ENCODE assay signal across 11 mouse cellular contexts in the genomic region with DNA sequence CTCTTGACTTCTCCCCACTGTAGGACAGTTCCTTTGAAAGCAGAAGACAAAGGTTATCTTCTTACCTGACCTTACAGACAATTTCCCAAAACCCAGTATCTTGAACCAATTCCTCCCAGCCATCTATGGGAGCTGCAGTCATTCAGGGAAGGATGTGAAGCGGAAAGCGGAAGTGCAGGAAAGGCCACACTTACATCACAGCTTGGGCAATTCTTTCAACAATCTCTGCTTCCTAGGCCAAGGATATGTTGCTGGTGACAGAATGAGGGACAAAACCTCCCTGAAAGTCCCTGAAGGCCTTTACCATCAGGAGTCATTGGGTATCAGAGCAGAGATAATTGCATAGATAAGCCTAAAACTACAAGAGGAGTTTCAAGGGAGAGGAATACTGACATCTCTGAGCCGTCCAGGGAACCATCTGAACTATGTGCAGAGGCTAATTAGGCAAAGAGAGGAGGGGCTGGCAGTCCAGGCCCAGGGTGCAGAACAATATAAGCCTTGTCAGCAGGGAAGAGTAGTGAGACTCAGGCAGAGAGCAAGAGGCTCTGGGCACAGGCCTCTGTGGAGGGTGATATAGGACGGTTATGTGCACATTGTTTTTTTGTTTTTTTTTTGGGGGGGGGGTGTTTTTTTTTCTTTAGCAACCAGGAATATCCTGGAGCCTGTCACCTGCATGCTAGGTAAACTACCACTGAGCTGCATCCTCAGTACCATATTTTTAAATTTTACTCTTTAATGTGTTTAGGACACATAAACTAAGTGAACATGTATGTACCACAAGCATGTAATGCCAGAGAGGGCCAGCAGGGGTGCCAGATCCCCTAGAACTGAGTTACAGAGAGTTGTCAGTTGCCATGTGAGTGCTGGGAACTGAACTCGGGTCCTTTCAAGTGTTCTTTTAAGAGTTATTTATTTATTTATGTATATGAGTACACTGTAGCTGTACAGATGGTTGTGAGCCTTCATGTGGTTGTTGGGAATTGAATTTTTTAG. TPM values are rescaled to one million over a fixed set of nuclear protein-coding genes. Genes with fewer than 3 reads are reported as not detected.
A peak's percentile ranks its signal among the peaks of the same experiment; 100 is the strongest.
DNase-seq lines count a peak whose midpoint lies in the region; ATAC-seq and TF ChIP-seq lines count a peak whose summit lies in the region.
"Had no signal": no experiment of that assay in that cellular context is flagged by ENCODE, and none has a peak within 500 bp of the region (broad histone marks: within the 10 kb centered on the region; RNA-seq: fewer than 3 reads in every experiment).

No protein-coding gene starts in this region.

- intact Hi-C loops in gastrocnemius, adult 2 months (cut with DNase I) = loop anchor here (10.0 kb wide), 1 partner anchor 132 kb away; a partner anchor contains a TSS
- intact Hi-C loops in gastrocnemius, postnatal 36 days (cut with DNase I) = loop anchor here (1.0 kb wide), 1 partner anchor 10 kb away; no protein-coding TSS in a partner anchor

- H3K36me3 ChIP-seq in midbrain, postnatal 0 days (ENCODE audit: insufficient read depth, low read length) = 0 out of 2 replicates have a peak, but pooled peaks cover 2% of the 10 kb centered on the region
- peaks cover 38% of the 10 kb centered on the region for H3K36me3 ChIP-seq in midbrain, embryonic 10.5 days

- TF ChIP-seq CTCF in gastrocnemius, adult 2 months (IDR thresholded peaks at IDR 0.05) = peak; percentile 32; the same call in 1 of the 2 replicates
- TF ChIP-seq CTCF in midbrain, postnatal 0 days (IDR thresholded peaks at IDR 0.05) = peak; percentile 30

- no peak for DNase-seq in gastrocnemius, adult 2 months
- no peak for DNase-seq in gastrocnemius, postnatal 36 days
- DNase-seq in midbrain, postnatal 0 days (ENCODE audit: low spot score) = no peak
- DNase-seq in midbrain, embryonic 10.5 days (ENCODE audit: low spot score) = no peak
- DNase-seq in R1 (ENCODE audit: low read depth, low spot score) = peak; percentile 72
- DNase-seq in naive thymus-derived CD4-positive, alpha-beta T cell, adult 2 months (ENCODE audit: low read depth) = peak; percentile 41
- DNase-seq in heart, adult 18-20 months = no peak
- DNase-seq in embryo, embryonic 10 days (ENCODE audit: low spot score) = no peak
- DNase-seq: gastrocnemius, postnatal 25 days; thymus, adult 18-20 months had no signal

- no peaks in the 10 kb centered on the region for H3K9me3 ChIP-seq in midbrain, postnatal 0 days (ENCODE audit: low read length)
- peaks cover 5% of the 10 kb centered on the region; the same call in 1 of the 2 replicates for H3K9me3 ChIP-seq in midbrain, embryonic 10.5 days (replicated peaks)
- H3K9me3 ChIP-seq: lung, embryonic 15.5 days had no signal

- WGBS in midbrain, postnatal 0 days = 81% methylated on average over 5 of the region's 5 CpGs
- 83% methylated on average over 5 of the region's 5 CpGs for WGBS in midbrain, embryonic 10.5 days

- H3K9ac ChIP-seq in midbrain, postnatal 0 days (replicated peaks; ENCODE audit: low read length, poor library complexity, severe bottlenecking) = no peak overlapping the region
- H3K9ac ChIP-seq: lung, embryonic 15.5 days had no signal

- H3K4me2 ChIP-seq in midbrain, postnatal 0 days (ENCODE audit: low read depth, low read length, poor library complexity, severe bottlenecking) = no peak overlapping the region
- H3K4me2 ChIP-seq: lung, embryonic 15.5 days had no signal

- H3K4me3 ChIP-seq in gastrocnemius, adult 2 months = no peak overlapping the region
- H3K4me3 ChIP-seq in midbrain, postnatal 0 days (ENCODE audit: low read depth, low read length) = no peak overlapping the region
- no peak overlapping the region for H3K4me3 ChIP-seq in midbrain, embryonic 10.5 days
- H3K4me3 ChIP-seq: lung, embryonic 15.5 days had no signal

- H3K27me3 ChIP-seq in midbrain, postnatal 0 days (ENCODE audit: insufficient read depth, low read length) = no peaks in the 10 kb centered on the region
- no peaks in the 10 kb centered on the region for H3K27me3 ChIP-seq in midbrain, embryonic 10.5 days (ENCODE audit: low read depth, poor library complexity, severe bottlenecking)
- H3K27me3 ChIP-seq: lung, embryonic 15.5 days had no signal

- no peaks in the 10 kb centered on the region for H3K4me1 ChIP-seq in midbrain, postnatal 0 days (ENCODE audit: insufficient read depth, low read length)
- no peaks in the 10 kb centered on the region for H3K4me1 ChIP-seq in midbrain, embryonic 10.5 days
- H3K4me1 ChIP-seq: lung, embryonic 15.5 days had no signal

- no peak overlapping the region for H3K27ac ChIP-seq in gastrocnemius, adult 2 months
- no peak overlapping the region for H3K27ac ChIP-seq in midbrain, postnatal 0 days (ENCODE audit: low read depth, low read length)
- H3K27ac ChIP-seq in midbrain, embryonic 10.5 days (replicated peaks) = no peak overlapping the region
- H3K27ac ChIP-seq: lung, embryonic 15.5 days had no signal

- ATAC-seq in midbrain, postnatal 0 days (ENCODE audit: low FRiP score) = no peak

RNA-seq across cellular contexts. Expression of a gene that starts 26.1 kb away (rescaled TPM):
- total RNA-seq in gastrocnemius, adult 2 months (2021) = 10 to 100 TPM; 10.0 to 11.5 TPM
- total RNA-seq in gastrocnemius, postnatal 36 days (2021) = 10 to 100 TPM in 1 of 2 experiments, 1 to 10 TPM in 1; 9.8 to 11.9 TPM
- total RNA-seq in midbrain, postnatal 0 days (2014; rRNA removed) = 250 and 290 TPM in 2 replicates
- 134 and 149 TPM in 2 replicates for polyA plus RNA-seq in midbrain, postnatal 0 days (2015; fragmentation: Nextera tagmentation; extraction: Ambion mirVana)
- 50.7 and 68.9 TPM in 2 replicates for polyA plus RNA-seq in midbrain, embryonic 10.5 days (2016; fragmentation: Nextera tagmentation; extraction: Ambion mirVana)
- 10 to 100 TPM; 15.1 to 17.0 TPM for total RNA-seq in heart, adult 18-20 months (2021)

RNA-seq across cellular contexts. Expression of a gene that starts 52.7 kb away (rescaled TPM):
- total RNA-seq in gastrocnemius, adult 2 months (2021) = 10 to 100 TPM; 17.7 to 21.7 TPM
- 10 to 100 TPM; 21.2 to 25.0 TPM for total RNA-seq in gastrocnemius, postnatal 36 days (2021)
- 42.5 and 43.4 TPM in 2 replicates for total RNA-seq in midbrain, postnatal 0 days (2014; rRNA removed)
- polyA plus RNA-seq in midbrain, postnatal 0 days (2015; fragmentation: Nextera tagmentation; extraction: Ambion mirVana) = 34.7 and 37.5 TPM in 2 replicates
- 7.4 and 13.0 TPM in 2 replicates for polyA plus RNA-seq in midbrain, embryonic 10.5 days (2016; fragmentation: Nextera tagmentation; extraction: Ambion mirVana)
- 10 to 100 TPM; 45.2 to 51.2 TPM for total RNA-seq in heart, adult 18-20 months (2021)

Comparison
In these comparisons a context has a peak if more than half of its experiments do, and no peak if none do; other contexts are left out.
1. DNase-seq: peak in R1 (single experiment) and naive thymus-derived CD4-positive, alpha-beta T cell, adult 2 months (single experiment); none in gastrocnemius, adult 2 months (single experiment), gastrocnemius, postnatal 36 days (0 of 2), midbrain, postnatal 0 days (single experiment), midbrain, embryonic 10.5 days (single experiment), heart, adult 18-20 months (0 of 2) and embryo, embryonic 10 days (single experiment).
2. RNA of a gene that starts 26.1 kb away (total RNA-seq): 250 to 290 TPM in midbrain, postnatal 0 days; 15.1 to 17.0 TPM in heart, adult 18-20 months, 9.8 to 11.9 TPM in gastrocnemius, postnatal 36 days and 10.0 to 11.5 TPM in gastrocnemius, adult 2 months; every median in the first group is over 10 times any median in the second.